Mouse (Mus musculus) small intestine, adult 2 months (tissue): ENCODE measurements around the gene Sall4. TPM values are rescaled to one million over a fixed set of nuclear protein-coding genes. Genes with fewer than 3 reads are reported as not detected.

Source experiments
- H3K27ac ChIP-seq: fragments of 200-500 bp; 2 replicates; pipeline ENCODE4 v1.5.1; 2012; ENCODE audit warnings: low read depth, low read length, control low read depth, inconsistent platforms; ENCODE audit not compliant: insufficient read depth
- H3K27me3 ChIP-seq: fragments of 200-500 bp; 2 replicates; pipeline ENCODE4 v1.6.1; 2012; ENCODE audit warnings: mild to moderate bottlenecking, moderate library complexity, low read length, inconsistent platforms; ENCODE audit not compliant: control insufficient read depth, insufficient read depth
- H3K36me3 ChIP-seq: fragments of 200-500 bp; 2 replicates; pipeline ENCODE4 v1.6.1; 2012; ENCODE audit warnings: mild to moderate bottlenecking, low read length, control low read depth, inconsistent platforms; ENCODE audit not compliant: control insufficient read depth, insufficient read depth
- H3K4me1 ChIP-seq: fragments of 200-500 bp; 2 replicates; pipeline ENCODE4 v1.6.1; 2012; ENCODE audit warnings: low read length, inconsistent platforms, mixed read lengths; ENCODE audit not compliant: control insufficient read depth, insufficient read depth, insufficient read length
- H3K4me3 ChIP-seq: fragments of 200-500 bp; 2 replicates; pipeline ENCODE4 v1.5.1; 2012; ENCODE audit warnings: low read depth, mild to moderate bottlenecking, control low read depth, inconsistent platforms, low read length, moderate library complexity
- CTCF ChIP-seq: fragments of 200-500 bp; IDR thresholded peaks from 2 replicates; pipeline ENCODE4 v1.5.1; 2012; ENCODE audit warnings: low read depth, mild to moderate bottlenecking, control low read depth, inconsistent platforms, low read length, moderate library complexity, mixed read lengths; ENCODE audit not compliant: insufficient replicate concordance, insufficient read length; ENCODE audit errors: extremely low read depth
- POLR2A ChIP-seq: fragments of 200-500 bp; IDR thresholded peaks from 2 replicates; pipeline ENCODE4 v1.6.1; 2012; ENCODE audit warnings: low read depth, mild to moderate bottlenecking, control low read depth, inconsistent platforms, low read length, moderate library complexity
- WGBS: fragments of 180-500 bp; shearing (Covaris S2); methylation state at CpG from one replicate; pipeline ENCODE4 v1.1.7; 2018; 5-methylcytosine and 5-hydroxymethylcytosine counted together
- polyA plus RNA-seq: library from polyadenylated mRNA; depleted of rRNA; stranded (reverse); fragments of >200 nt; gene quantifications from 2 replicates; pipeline ENCODE4 v1.2.3, GENCODE M21; 2012

Sall4 gene
- polyA plus RNA-seq, 1 experiment = 0.13 TPM

DNA sequence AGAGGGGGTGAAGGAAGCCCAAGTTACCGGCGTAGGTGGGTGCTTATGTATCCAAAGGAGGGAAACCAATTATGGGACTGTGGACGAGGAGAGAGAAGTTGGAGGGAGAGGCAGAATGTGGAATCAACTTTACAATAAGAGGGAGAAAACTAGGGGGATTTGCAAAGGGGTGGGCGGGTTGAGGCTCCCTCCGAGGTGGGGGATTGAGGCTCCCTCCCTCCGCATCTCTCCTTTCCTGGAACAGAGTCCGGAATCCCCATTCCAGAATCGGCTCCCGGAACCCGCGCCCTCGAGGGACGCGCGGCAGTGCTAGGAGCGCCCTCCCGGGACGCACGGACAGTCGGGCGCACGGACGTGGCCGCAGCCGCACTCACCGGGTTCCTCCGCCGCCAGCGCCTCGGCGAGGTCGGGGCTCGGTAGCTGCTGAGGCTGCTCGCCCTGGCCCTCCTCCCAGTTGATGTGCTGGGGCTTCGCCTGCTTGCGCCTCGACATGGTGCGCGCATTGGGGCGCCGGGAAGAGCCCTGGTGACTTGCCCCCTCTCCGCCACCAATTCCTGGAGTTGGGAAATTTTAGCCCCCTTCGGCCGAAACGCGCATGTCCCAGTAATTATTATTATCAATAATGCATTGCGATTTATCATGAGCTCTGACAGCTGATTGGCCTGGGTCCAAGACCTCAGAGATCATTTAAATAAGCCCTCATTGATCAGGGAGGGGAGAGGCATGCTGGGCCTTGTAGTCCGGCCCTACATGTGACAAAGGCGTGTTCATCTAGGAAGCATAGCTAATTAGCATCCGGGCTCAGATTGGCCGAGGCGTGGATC is 993 bp downstream of the Sall4 start:
- TF ChIP-seq POLR2A = no peak
- TF ChIP-seq CTCF = no peak
- Histone ChIP-seq H3K27ac (no peak overlapping the region), H3K27me3 (peaks cover 50% of the 10 kb centered on the region), H3K36me3 (no peaks in the 10 kb centered on the region), H3K4me3 (peak overlapping the region; percentile 50), H3K4me1 (peaks cover 2% of the 10 kb centered on the region; the same call in 1 of the 2 replicates)
- under 1% methylated on average over 52 of the region's 52 CpGs for WGBS

DNA sequence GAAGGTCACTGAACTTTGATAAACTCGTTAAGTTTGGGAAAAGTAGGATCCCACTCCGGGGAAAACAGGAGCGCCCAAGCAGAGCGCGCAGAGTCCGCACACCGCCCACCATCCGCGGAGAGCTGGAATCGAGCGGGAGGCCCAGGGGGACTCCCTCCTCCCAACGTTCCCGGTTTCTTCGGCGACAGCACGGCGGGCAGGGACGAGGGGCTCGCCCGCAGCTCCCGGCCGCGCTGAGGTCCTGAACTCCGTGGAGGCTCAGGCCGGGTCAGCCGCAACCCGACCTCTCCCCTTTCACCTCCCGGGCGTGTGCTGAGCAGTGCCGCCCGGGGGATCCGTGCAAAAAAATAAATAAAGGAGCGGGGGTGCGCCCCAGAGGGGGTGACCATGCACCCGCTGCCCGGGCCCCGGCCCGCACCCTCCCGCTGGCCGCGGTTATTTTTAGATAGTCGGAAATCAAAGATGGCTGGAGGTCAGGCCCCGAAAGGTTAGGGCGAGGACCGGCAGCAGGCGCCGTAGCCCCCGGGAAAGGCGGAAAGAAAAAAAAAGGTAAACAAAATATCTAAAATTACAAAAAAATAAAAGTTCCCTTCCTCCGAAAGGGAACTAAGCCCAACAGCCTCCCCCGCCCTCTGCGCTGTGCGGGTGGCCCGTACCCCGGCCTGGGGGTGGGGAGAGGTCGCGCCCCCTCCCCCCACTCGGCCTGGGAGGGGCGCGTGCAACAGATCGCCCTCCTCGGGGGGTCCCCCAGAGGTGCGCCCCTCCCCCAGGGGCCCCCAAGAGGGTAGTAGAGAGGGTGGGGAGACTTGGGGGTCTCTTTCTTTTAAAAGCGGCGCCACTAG is 1.8 kb downstream of the Sall4 start:
- H3K27ac ChIP-seq = no peak overlapping the region
- H3K4me1 ChIP-seq = peaks cover 2% of the 10 kb centered on the region; the same call in 1 of the 2 replicates
- H3K36me3 ChIP-seq = no peaks in the 10 kb centered on the region
- 3% methylated on average over 64 of the region's 65 CpGs for WGBS
- H3K4me3 ChIP-seq = peak overlapping the region; percentile 30
- TF ChIP-seq POLR2A (no peak), CTCF (no peak)
- peaks cover 50% of the 10 kb centered on the region for H3K27me3 ChIP-seq

DNA sequence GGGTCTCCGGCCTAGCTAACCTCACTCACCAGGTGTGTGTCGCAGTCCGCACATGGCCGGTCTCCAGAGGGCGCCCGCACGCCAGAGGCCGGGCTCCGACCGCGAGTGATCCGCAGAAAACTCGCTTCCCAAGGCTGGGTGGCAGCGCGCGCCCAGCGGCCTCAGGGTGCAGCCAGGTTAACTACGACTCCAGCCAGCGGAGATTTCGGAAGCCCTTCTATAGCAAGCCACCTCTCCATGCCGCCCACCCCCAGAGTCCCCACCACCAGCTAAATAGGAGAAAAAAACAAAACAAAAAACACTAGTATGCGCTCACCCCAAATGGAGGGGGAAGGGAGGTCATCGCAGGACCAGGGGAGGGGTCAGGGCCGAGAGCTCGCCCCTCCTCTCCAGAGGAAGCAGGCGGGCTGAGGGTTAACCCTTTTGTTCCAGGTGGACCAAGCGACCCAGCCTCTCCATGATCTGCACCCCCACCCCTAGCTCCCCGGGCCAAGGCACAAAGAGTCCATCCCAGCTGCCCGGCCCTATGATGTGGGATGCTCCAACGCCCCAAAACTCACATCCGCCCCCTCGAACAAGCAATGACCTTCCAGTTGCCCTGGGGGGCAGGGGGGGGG is 2.6 kb downstream of the Sall4 start:
- no peaks in the 10 kb centered on the region for H3K36me3 ChIP-seq

DNA sequence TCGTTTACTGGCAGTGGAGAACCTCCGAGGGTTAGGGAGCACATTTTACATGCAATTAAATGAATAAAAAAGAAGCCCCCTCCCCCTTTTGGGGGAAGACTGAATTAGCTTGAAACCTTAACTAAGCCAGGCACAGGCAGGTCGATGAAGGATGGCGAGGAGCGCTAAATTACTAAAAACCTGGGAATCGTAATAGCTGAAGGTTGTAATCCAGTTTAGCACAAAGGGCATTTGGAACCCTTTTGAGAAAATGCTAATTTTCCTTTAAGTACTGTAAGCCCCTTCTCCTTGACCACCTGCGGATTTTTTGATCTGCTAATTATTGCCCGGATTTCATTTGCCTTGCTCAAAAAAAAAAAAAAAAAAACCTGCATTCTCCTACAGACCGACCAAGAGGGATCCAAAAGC is 3.3 kb downstream of the Sall4 start:
- 49% methylated on average over 9 of the region's 9 CpGs for WGBS

More for the DNA sequence above, 2.6 kb downstream of the Sall4 start:
- TF ChIP-seq CTCF (no peak), POLR2A (no peak)
- H3K4me3 ChIP-seq = peak overlapping the region; percentile 30; the same call in 1 of the 2 replicates
- WGBS = 2% methylated on average over 32 of the region's 32 CpGs
- peaks cover 50% of the 10 kb centered on the region for H3K27me3 ChIP-seq
- H3K4me1 ChIP-seq = peaks cover 2% of the 10 kb centered on the region; the same call in 1 of the 2 replicates
- no peak overlapping the region for H3K27ac ChIP-seq

DNA sequence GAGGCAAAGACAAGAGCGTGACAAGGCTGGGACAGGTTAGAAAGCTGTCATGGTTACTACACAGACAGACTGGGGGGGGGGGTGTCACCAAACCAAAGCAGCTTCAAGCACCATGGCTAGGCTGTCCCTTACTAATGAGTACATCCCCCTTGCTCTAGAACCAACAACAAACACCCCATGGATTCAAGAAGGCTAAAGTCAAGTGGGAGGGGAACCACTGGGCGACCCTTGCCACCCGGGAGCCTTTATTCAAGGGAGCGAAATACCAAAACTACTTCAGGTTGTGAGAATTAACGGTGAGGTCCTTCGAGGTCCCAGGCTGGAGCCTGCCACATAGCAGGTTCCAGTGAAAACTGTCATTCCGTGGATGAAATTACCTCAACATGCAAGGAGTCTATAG is 4.0 kb downstream of the Sall4 start:
- peaks cover 50% of the 10 kb centered on the region for H3K27me3 ChIP-seq
- TF ChIP-seq POLR2A = no peak
- TF ChIP-seq CTCF = no peak
- H3K27ac ChIP-seq = no peak overlapping the region
- no peaks in the 10 kb centered on the region for H3K36me3 ChIP-seq
- 60% methylated on average over 7 of the region's 7 CpGs for WGBS
- H3K4me3 ChIP-seq = no peak overlapping the region
- peaks cover 2% of the 10 kb centered on the region; the same call in 1 of the 2 replicates for H3K4me1 ChIP-seq

More for the DNA sequence above, 3.3 kb downstream of the Sall4 start:
- Histone ChIP-seq H3K27ac (no peak overlapping the region), H3K36me3 (no peaks in the 10 kb centered on the region), H3K27me3 (peaks cover 50% of the 10 kb centered on the region), H3K4me1 (peaks cover 2% of the 10 kb centered on the region; the same call in 1 of the 2 replicates), H3K4me3 (no peak overlapping the region)
- TF ChIP-seq POLR2A (no peak), CTCF (no peak)

DNA sequence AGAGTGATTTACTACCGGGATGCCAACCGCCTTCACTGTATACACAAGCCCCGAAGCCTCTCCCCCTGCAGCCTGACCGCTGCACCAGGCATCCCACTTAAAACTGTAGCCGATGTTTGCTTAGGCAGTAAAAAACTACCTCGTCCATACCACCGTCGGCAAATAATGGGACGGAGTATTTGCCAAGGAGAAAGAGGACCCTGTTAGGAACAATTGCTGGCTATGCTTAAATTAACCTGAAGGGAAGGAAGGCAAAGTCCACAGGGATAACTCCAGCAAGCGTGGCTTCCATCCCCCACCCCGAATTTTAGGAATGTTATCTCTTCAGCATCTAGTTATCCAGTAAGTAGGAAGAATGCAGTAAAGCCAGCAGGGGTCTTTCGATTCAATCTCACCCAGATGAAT is 5.3 kb downstream of the Sall4 start:
- TF ChIP-seq POLR2A = no peak
- no peak for TF ChIP-seq CTCF
- Histone ChIP-seq H3K36me3 (no peaks in the 10 kb centered on the region), H3K27me3 (peaks cover 40% of the 10 kb centered on the region), H3K4me1 (peaks cover 2% of the 10 kb centered on the region; the same call in 1 of the 2 replicates), H3K4me3 (no peak overlapping the region), H3K27ac (no peak overlapping the region)
- WGBS = 7% methylated on average over 12 of the region's 12 CpGs
